Mouse (Mus musculus): ENCODE data around the gene Olfr914. TPM values are rescaled to one million over a fixed set of nuclear protein-coding genes. Genes with fewer than 3 reads are reported as not detected.

Olfr914 gene
- not detected for total RNA-seq (2022)

GRCm38 (mm10) chr9:38604802-38605201 lies at the start of gene Olfr914:
TSS of gene Olfr914 (plus strand) at chr9:38605102.
- no peak for DNase-seq (ENCODE audit: low spot score in 2 of 2)

GRCm38 (mm10) chr9:38579878-38580277 lies 25.0 kb upstream of the Olfr914 start, which contains the start of gene Olfr912:
TSS of gene Olfr912 (plus strand) at chr9:38580178.
- DNase-seq (ENCODE audit: low spot score in 2 of 2) = no peak

GRCm38 (mm10) chr9:38591056-38591455 lies 13.8 kb upstream of the Olfr914 start:
- no peak for DNase-seq (ENCODE audit: low spot score in 2 of 2)

- DNase-seq (ENCODE audit: low spot score in 2 of 2) = no peak
Measured at GRCm38 (mm10) chr9:38592459-38592858, 12.4 kb upstream of the Olfr914 start, which contains the start of gene Olfr913. TSS of gene Olfr913 (plus strand) at chr9:38592759.

GRCm38 (mm10) chr9:38632406-38632805 lies 27.5 kb downstream of the Olfr914 start:
- DNase-seq (ENCODE audit: low spot score in 2 of 2) = no peak

GRCm38 (mm10) chr9:38659775-38660174 lies 54.9 kb downstream of the Olfr914 start, which contains the start of gene Olfr916:
TSS of gene Olfr916 (minus strand) at chr9:38659875.
- no peak for DNase-seq (ENCODE audit: low spot score in 2 of 2)

Other genes with a start within 250 kb of the Olfr914 start
- gene Olfr250, start 238.2 kb upstream of the Olfr914 start, total RNA-seq (2022) = not detected
- not detected for gene Olfr251, start 228.0 kb upstream of the Olfr914 start, total RNA-seq (2022)
- gene Olfr147, start 203.4 kb upstream of the Olfr914 start, total RNA-seq (2022) = not detected
- not detected for gene Olfr901, start 175.6 kb upstream of the Olfr914 start, total RNA-seq (2022)
- not detected for gene Olfr902, start 157.4 kb upstream of the Olfr914 start, total RNA-seq (2022)
- gene Olfr904, start 142.0 kb upstream of the Olfr914 start, total RNA-seq (2022) = not detected
- not detected for gene Olfr905, start 134.0 kb upstream of the Olfr914 start, total RNA-seq (2022)
- gene Olfr906, start 118.0 kb upstream of the Olfr914 start, total RNA-seq (2022) = not detected
- not detected for gene Olfr907, start 109.3 kb upstream of the Olfr914 start, total RNA-seq (2022)
- gene Olfr911-ps1, start 83.5 kb upstream of the Olfr914 start, total RNA-seq (2022) = not detected
- gene Olfr910, start 67.3 kb upstream of the Olfr914 start, total RNA-seq (2022) = not detected
- not detected for gene Olfr912, start 24.9 kb upstream of the Olfr914 start, total RNA-seq (2022)
- not detected for gene Olfr913, start 12.3 kb upstream of the Olfr914 start, total RNA-seq (2022)
- not detected for gene Olfr916, start 54.8 kb downstream of the Olfr914 start, total RNA-seq (2022)
- not detected for gene Olfr917, start 60.7 kb downstream of the Olfr914 start, total RNA-seq (2022)
- gene Olfr918, start 69.5 kb downstream of the Olfr914 start, total RNA-seq (2022) = not detected
- gene Olfr919, start 98.6 kb downstream of the Olfr914 start, total RNA-seq (2022) = not detected
- 10 to 100 TPM; 13.2 to 24.4 (median 19.0) TPM for gene Vwa5a, start 113.2 kb downstream of the Olfr914 start, total RNA-seq (2022)
- gene Olfr920, start 147.2 kb downstream of the Olfr914 start, total RNA-seq (2022) = under 1 TPM in 3 of 4 experiments, not detected in 1; 0.05 to 0.18 (median 0.08) TPM
- not detected for gene Olfr921, start 168.0 kb downstream of the Olfr914 start, total RNA-seq (2022)
- not detected for gene Olfr922, start 209.5 kb downstream of the Olfr914 start, total RNA-seq (2022)
- not detected for gene Olfr923, start 221.4 kb downstream of the Olfr914 start, total RNA-seq (2022)
- not detected for gene Olfr924, start 239.3 kb downstream of the Olfr914 start, total RNA-seq (2022)
- gene Olfr26, start 250.0 kb downstream of the Olfr914 start, total RNA-seq (2022) = not detected